Comparison of ENCODE assay signal across 23 mouse cellular contexts in genomic region chr17:48272598-48272997, GRCm38 (mm10). TPM values are rescaled to one million over a fixed set of nuclear protein-coding genes. Genes with fewer than 3 reads are reported as not detected.
A peak's percentile ranks its signal among the peaks of the same experiment; 100 is the strongest.
DNase-seq lines count a peak whose midpoint lies in the region; ATAC-seq and TF ChIP-seq lines count a peak whose summit lies in the region.
"Had no signal": no experiment of that assay in that cellular context is flagged by ENCODE, and none has a peak within 500 bp of the region (broad histone marks: within the 10 kb centered on the region; RNA-seq: fewer than 3 reads in every experiment).

No protein-coding gene starts in this region.

- no peak for TF ChIP-seq POLR2A in bone marrow, adult 2 months (IDR thresholded peaks at IDR 0.05; ENCODE audit: borderline replicate concordance, control insufficient read depth, low read depth, low read length)

- no peak overlapping the region for H3K9ac ChIP-seq in heart, embryonic 11.5 days (ENCODE audit: low read depth, low read length)
- H3K9ac ChIP-seq in intestine, embryonic 16.5 days (ENCODE audit: low read depth, low read length): 0 out of 2 replicates have a peak overlapping the region, but pooled peaks have one; percentile 37
- H3K9ac ChIP-seq in liver, embryonic 16.5 days (ENCODE audit: low read depth, low read length): peak overlapping the region; percentile 30
- H3K9ac ChIP-seq: kidney, embryonic 15.5 days; midbrain, embryonic 15.5 days had no signal

- no peaks in the 10 kb centered on the region for H3K36me3 ChIP-seq in heart, embryonic 11.5 days (ENCODE audit: control insufficient read depth, insufficient read depth, low read length)
- H3K36me3 ChIP-seq in intestine, embryonic 16.5 days (ENCODE audit: control insufficient read depth, insufficient read depth, low read length): no peaks in the 10 kb centered on the region
- H3K36me3 ChIP-seq in liver, embryonic 16.5 days (ENCODE audit: control insufficient read depth, insufficient read depth): no peaks in the 10 kb centered on the region
- H3K36me3 ChIP-seq: kidney, embryonic 15.5 days; midbrain, embryonic 15.5 days had no signal

- no peak for DNase-seq in heart, adult 11 months
- DNase-seq in Muller cell, postnatal 12 days (ENCODE audit: inconsistent ontology term): no peak
- no peak for DNase-seq in B cell, adult 2 months
- DNase-seq: adrenal gland, postnatal 36 days; cerebellum, adult 9-10 months; left cerebral cortex, postnatal 4 days; lung, adult 18-20 months; lung, postnatal 36 days; retina, postnatal 1 day; right cerebral cortex, postnatal 4 days; thymus, postnatal 36 days had no signal

- ATAC-seq in heart, embryonic 11.5 days (replicated peaks; ENCODE audit: insufficient number of reproducible peaks, low FRiP score, low TSS enrichment): no peak; the same call in 1 of the 2 replicates
- peak; percentile 77 for ATAC-seq in intestine, embryonic 16.5 days
- ATAC-seq in liver, embryonic 16.5 days (ENCODE audit: low read depth): peak; percentile 33
- no peak for ATAC-seq in monocyte, adult 5-6 weeks (replicated peaks; ENCODE audit: insufficient number of reproducible peaks, low FRiP score, low TSS enrichment, poor library complexity, severe bottlenecking)
- ATAC-seq: activated CD4-positive, CD25-positive, alpha-beta regulatory T cell, adult 4 months; midbrain, embryonic 15.5 days; Patski had no signal

- TF ChIP-seq CTCF in bone marrow, adult 2 months (IDR thresholded peaks at IDR 0.05; ENCODE audit: control insufficient read depth, insufficient read depth, low read length): no peak

- no peaks in the 10 kb centered on the region for H3K9me3 ChIP-seq in heart, embryonic 11.5 days (replicated peaks; ENCODE audit: control insufficient read depth, low read length)
- H3K9me3 ChIP-seq in intestine, embryonic 16.5 days (ENCODE audit: control insufficient read depth, low read length): no peaks in the 10 kb centered on the region
- H3K9me3 ChIP-seq in liver, embryonic 16.5 days (replicated peaks; ENCODE audit: control insufficient read depth, low read length): no peaks in the 10 kb centered on the region
- H3K9me3 ChIP-seq: kidney, embryonic 15.5 days; midbrain, embryonic 15.5 days had no signal

- peak overlapping the region; percentile 40 for H3K4me2 ChIP-seq in heart, embryonic 11.5 days
- H3K4me2 ChIP-seq in intestine, embryonic 16.5 days (ENCODE audit: low read depth, low read length): peak overlapping the region; percentile 42
- H3K4me2 ChIP-seq in liver, embryonic 16.5 days (ENCODE audit: low read depth, low read length): peak overlapping the region; percentile 53
- H3K4me2 ChIP-seq: kidney, embryonic 15.5 days; midbrain, embryonic 15.5 days had no signal

- H3K4me3 ChIP-seq in heart, embryonic 11.5 days (ENCODE audit: low read depth, low read length): no peak overlapping the region
- no peak overlapping the region for H3K4me3 ChIP-seq in bone marrow, adult 2 months (replicated peaks; ENCODE audit: control insufficient read depth, low read depth, low read length)
- H3K4me3 ChIP-seq in intestine, embryonic 16.5 days (ENCODE audit: low read length): peak overlapping the region; percentile 18
- H3K4me3 ChIP-seq in liver, embryonic 16.5 days (ENCODE audit: low read depth, low read length): peak overlapping the region; percentile 38
- H3K4me3 ChIP-seq: kidney, embryonic 15.5 days; midbrain, embryonic 15.5 days had no signal

- H3K4me1 ChIP-seq in heart, embryonic 11.5 days (ENCODE audit: control insufficient read depth, insufficient read depth, low read length): no peaks in the 10 kb centered on the region
- H3K4me1 ChIP-seq in bone marrow, adult 2 months (ENCODE audit: control insufficient read depth, insufficient read depth, low read length): peaks cover 6% of the 10 kb centered on the region
- peaks cover 3% of the 10 kb centered on the region; the same call in 1 of the 2 replicates for H3K4me1 ChIP-seq in intestine, embryonic 16.5 days (ENCODE audit: control insufficient read depth, insufficient read depth, low read length)
- H3K4me1 ChIP-seq in liver, embryonic 16.5 days (ENCODE audit: control insufficient read depth, low read depth, low read length): peaks cover 68% of the 10 kb centered on the region
- H3K4me1 ChIP-seq: kidney, embryonic 15.5 days; midbrain, embryonic 15.5 days had no signal

- H3K27ac ChIP-seq in heart, embryonic 11.5 days (ENCODE audit: low read depth, low read length): peak overlapping the region; percentile 82
- peak overlapping the region; percentile 49 for H3K27ac ChIP-seq in bone marrow, adult 2 months (ENCODE audit: control insufficient read depth, insufficient read depth, low read depth, low read length, poor library complexity)
- H3K27ac ChIP-seq in intestine, embryonic 16.5 days (ENCODE audit: low read length): peak overlapping the region; percentile 85
- peak overlapping the region; percentile 97 for H3K27ac ChIP-seq in liver, embryonic 16.5 days (ENCODE audit: low read length)
- H3K27ac ChIP-seq: kidney, embryonic 15.5 days; midbrain, embryonic 15.5 days had no signal

- H3K27me3 ChIP-seq in heart, embryonic 11.5 days (ENCODE audit: control insufficient read depth, insufficient read depth, low read length): no peaks in the 10 kb centered on the region
- no peaks in the 10 kb centered on the region for H3K27me3 ChIP-seq in intestine, embryonic 16.5 days (replicated peaks; ENCODE audit: control insufficient read depth, insufficient read depth, low read length)
- H3K27me3 ChIP-seq in liver, embryonic 16.5 days (ENCODE audit: control insufficient read depth, insufficient read depth, low read depth, low read length): no peaks in the 10 kb centered on the region
- H3K27me3 ChIP-seq: kidney, embryonic 15.5 days; midbrain, embryonic 15.5 days had no signal

- 78% methylated on average over 4 of the region's 4 CpGs for WGBS in heart, embryonic 11.5 days (ENCODE audit: insufficient replicate concordance)
- WGBS in bone marrow, adult 2 months: 76% methylated on average over 4 of the region's 4 CpGs
- WGBS in intestine, embryonic 16.5 days: 55% methylated on average over 4 of the region's 4 CpGs
- WGBS in liver, embryonic 16.5 days (ENCODE audit: insufficient replicate concordance): 65% methylated on average over 4 of the region's 4 CpGs

RNA-seq across cellular contexts. Expression of gene Treml4, which starts 8.5 kb away (rescaled TPM):
- 0.69 and 0.79 TPM in 2 replicates for polyA plus RNA-seq in heart, embryonic 11.5 days (2014; fragmentation: Nextera tagmentation; extraction: Ambion mirVana)
- polyA plus RNA-seq in bone marrow, adult 2 months (2011; ENCODE audit: insufficient read depth, insufficient read length, low replicate concordance, missing spikeins): 5.4 and 21.2 TPM in 2 replicates
- polyA plus RNA-seq in intestine, embryonic 16.5 days (2015; fragmentation: Nextera tagmentation; extraction: Ambion mirVana): 4.0 and 5.8 TPM in 2 replicates
- 4.6 and 5.0 TPM in 2 replicates for polyA plus RNA-seq in liver, embryonic 16.5 days (2015; fragmentation: Nextera tagmentation; extraction: Ambion mirVana)
- 540 to 868 TPM (median 810 TPM) in 3 replicates for total RNA-seq in monocyte, adult 5-6 weeks (2017)
- total RNA-seq: gastrocnemius, adult 8-10 months; hematopoietic stem cell, adult 5-6 weeks; layer of hippocampus, postnatal 25 days had no signal
- polyA plus RNA-seq: midbrain, embryonic 15.5 days; Patski had no signal

RNA-seq across cellular contexts. Expression of gene Trem3, which starts 25.0 kb away (rescaled TPM):
- not detected in 2 replicates for polyA plus RNA-seq in heart, embryonic 11.5 days (2014; fragmentation: Nextera tagmentation; extraction: Ambion mirVana)
- 18.5 and 53.5 TPM in 2 replicates for polyA plus RNA-seq in bone marrow, adult 2 months (2011; ENCODE audit: insufficient read depth, insufficient read length, low replicate concordance, missing spikeins)
- 0.37 and 0.57 TPM in 2 replicates for polyA plus RNA-seq in intestine, embryonic 16.5 days (2015; fragmentation: Nextera tagmentation; extraction: Ambion mirVana)
- polyA plus RNA-seq in liver, embryonic 16.5 days (2015; fragmentation: Nextera tagmentation; extraction: Ambion mirVana): 9.0 TPM in 2 replicates
- 69.2 to 181 TPM (median 173 TPM) in 3 replicates for total RNA-seq in monocyte, adult 5-6 weeks (2017)
- total RNA-seq: adrenal gland, postnatal 36 days; gastrocnemius, adult 8-10 months; layer of hippocampus, postnatal 25 days had no signal
- polyA plus RNA-seq: activated CD4-positive, CD25-positive, alpha-beta regulatory T cell, adult 4 months; kidney, embryonic 15.5 days; midbrain, embryonic 15.5 days had no signal

RNA-seq across cellular contexts. Expression of gene Treml2, which starts 26.7 kb away (rescaled TPM):
- 0.66 and 0.79 TPM in 2 replicates for polyA plus RNA-seq in heart, embryonic 11.5 days (2014; fragmentation: Nextera tagmentation; extraction: Ambion mirVana)
- polyA plus RNA-seq in bone marrow, adult 2 months (2011; ENCODE audit: insufficient read depth, insufficient read length, low replicate concordance, missing spikeins): 56.4 and 152 TPM in 2 replicates
- 0.27 and 0.37 TPM in 2 replicates for polyA plus RNA-seq in intestine, embryonic 16.5 days (2015; fragmentation: Nextera tagmentation; extraction: Ambion mirVana)
- polyA plus RNA-seq in liver, embryonic 16.5 days (2015; fragmentation: Nextera tagmentation; extraction: Ambion mirVana): 3.4 and 3.5 TPM in 2 replicates
- total RNA-seq in monocyte, adult 5-6 weeks (2017): 21.6 to 25.3 TPM (median 23.0 TPM) in 3 replicates
- polyA plus RNA-seq: midbrain, embryonic 15.5 days; Patski had no signal

RNA-seq across cellular contexts. Expression of gene Trem1, which starts 40.0 kb away (rescaled TPM):
- 0.13 and 0.20 TPM in 2 replicates for polyA plus RNA-seq in heart, embryonic 11.5 days (2014; fragmentation: Nextera tagmentation; extraction: Ambion mirVana)
- polyA plus RNA-seq in bone marrow, adult 2 months (2011; ENCODE audit: insufficient read depth, insufficient read length, low replicate concordance, missing spikeins): 3.8 and 11.7 TPM in 2 replicates
- 0.56 and 0.72 TPM in 2 replicates for polyA plus RNA-seq in intestine, embryonic 16.5 days (2015; fragmentation: Nextera tagmentation; extraction: Ambion mirVana)
- polyA plus RNA-seq in liver, embryonic 16.5 days (2015; fragmentation: Nextera tagmentation; extraction: Ambion mirVana): 1.6 TPM in 2 replicates
- 75.7 to 167 TPM (median 150 TPM) in 3 replicates for total RNA-seq in monocyte, adult 5-6 weeks (2017)
- total RNA-seq: gastrocnemius, adult 8-10 months; layer of hippocampus, postnatal 25 days; left cerebral cortex, postnatal 4 days had no signal
- polyA plus RNA-seq: activated CD4-positive, CD25-positive, alpha-beta regulatory T cell, adult 4 months; midbrain, embryonic 15.5 days; Patski had no signal

RNA-seq across cellular contexts. Expression of gene B430306N03Rik, which starts 43.3 kb away (rescaled TPM):
- 0.30 TPM in 1 of 2 replicates, not detected in the other for polyA plus RNA-seq in heart, embryonic 11.5 days (2014; fragmentation: Nextera tagmentation; extraction: Ambion mirVana)
- 14.0 and 32.4 TPM in 2 replicates for polyA plus RNA-seq in bone marrow, adult 2 months (2011; ENCODE audit: insufficient read depth, insufficient read length, low replicate concordance, missing spikeins)
- polyA plus RNA-seq in intestine, embryonic 16.5 days (2015; fragmentation: Nextera tagmentation; extraction: Ambion mirVana): 0.44 and 0.59 TPM in 2 replicates
- 4.0 and 4.1 TPM in 2 replicates for polyA plus RNA-seq in liver, embryonic 16.5 days (2015; fragmentation: Nextera tagmentation; extraction: Ambion mirVana)
- total RNA-seq in monocyte, adult 5-6 weeks (2017): 19.1 to 30.4 TPM (median 20.9 TPM) in 3 replicates
- total RNA-seq: gastrocnemius, adult 8-10 months had no signal

Comparison
In these comparisons a context has a peak if more than half of its experiments do, and no peak if none do; other contexts are left out.
1. ATAC-seq: peak in intestine, embryonic 16.5 days (single experiment) and liver, embryonic 16.5 days (single experiment); none in heart, embryonic 11.5 days (single experiment) and monocyte, adult 5-6 weeks (single experiment).
2. H3K4me3 ChIP-seq: peak in intestine, embryonic 16.5 days (single experiment) and liver, embryonic 16.5 days (single experiment); none in heart, embryonic 11.5 days (single experiment) and bone marrow, adult 2 months (single experiment).
3. RNA of gene Treml2, which starts 26.7 kb away (polyA plus RNA-seq): 56.4 to 152 TPM in bone marrow, adult 2 months; 3.4 to 3.5 TPM in liver, embryonic 16.5 days, 0.66 to 0.79 TPM in heart, embryonic 11.5 days and 0.27 to 0.37 TPM in intestine, embryonic 16.5 days; every median in the first group is over 10 times any median in the second.
4. Peak in every context shown above with its lines, with median percentiles within 50 percentile points of each other: H3K27ac ChIP-seq and H3K4me2 ChIP-seq.